Mouse (Mus musculus): Measurements from ENCODE around the gene Adcy10. TPM values are rescaled to one million over a fixed set of nuclear protein-coding genes. Genes with fewer than 3 reads are reported as not detected.

Gene Adcy10
- polyA plus RNA-seq, 1 experiment: not detected

GRCm38 (mm10) chr1:165489197-165489596 is 4.2 kb downstream of the Adcy10 start:
- TF ChIP-seq GATA1 (IDR thresholded peaks at IDR 0.05; ENCODE audit: low read length): no peak

DNA sequence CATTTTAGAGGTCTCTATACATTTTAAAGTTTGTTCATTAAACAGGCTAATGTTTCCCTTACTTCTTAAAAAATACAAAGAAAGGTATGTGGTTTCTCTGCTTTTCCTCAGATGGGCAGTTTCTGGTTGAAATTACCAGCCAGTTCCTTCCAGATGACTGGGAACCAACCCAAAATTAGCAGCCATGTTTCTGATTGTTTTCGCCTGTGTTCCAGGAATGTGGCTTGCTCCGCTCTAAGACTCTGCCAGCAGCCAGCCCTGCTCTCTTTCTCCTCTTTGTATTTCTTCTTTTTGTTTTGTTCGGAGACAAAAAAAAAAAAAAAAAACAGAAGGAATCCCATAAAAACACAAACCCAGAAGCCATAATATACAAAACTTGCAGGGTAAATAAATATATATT is 13.9 kb downstream of the Adcy10 start:
- no peak for TF ChIP-seq GATA1 (IDR thresholded peaks at IDR 0.05; ENCODE audit: low read length)

DNA sequence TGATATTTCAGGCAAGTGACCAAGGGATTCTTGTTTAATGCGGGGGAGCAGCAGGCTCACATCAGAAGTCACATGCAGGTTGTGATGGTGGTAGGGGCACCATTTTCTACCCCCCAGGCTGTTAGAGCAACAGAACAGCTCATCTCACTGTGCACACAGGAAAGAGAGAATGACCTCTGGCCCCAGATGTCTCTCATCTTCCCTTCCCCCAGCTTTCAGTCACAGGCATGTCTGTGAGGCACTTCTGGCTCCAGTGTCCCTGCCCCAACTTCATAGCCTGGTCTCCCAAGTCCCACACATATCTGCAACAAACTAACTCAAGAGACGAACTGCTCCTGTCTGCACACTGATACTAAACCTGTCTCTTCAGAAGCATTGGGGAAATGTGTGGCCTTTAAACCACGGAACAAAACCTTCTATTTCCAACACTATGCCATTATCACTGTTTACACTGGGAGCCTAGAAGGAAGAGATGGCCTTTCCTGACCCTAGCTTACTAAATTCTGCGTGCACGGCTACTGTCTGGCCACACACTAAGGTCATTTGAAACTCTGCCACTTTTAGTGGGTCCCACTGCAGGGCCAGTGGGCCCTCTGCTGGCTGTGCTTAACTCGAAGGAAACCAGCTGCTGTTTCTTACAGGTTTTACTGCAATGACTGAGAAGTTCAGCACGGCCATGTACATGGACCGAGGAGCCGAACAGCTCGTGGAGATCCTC is 18.5 kb downstream of the Adcy10 start:
- TF ChIP-seq GATA1 (IDR thresholded peaks at IDR 0.05; ENCODE audit: low read length): no peak

DNA sequence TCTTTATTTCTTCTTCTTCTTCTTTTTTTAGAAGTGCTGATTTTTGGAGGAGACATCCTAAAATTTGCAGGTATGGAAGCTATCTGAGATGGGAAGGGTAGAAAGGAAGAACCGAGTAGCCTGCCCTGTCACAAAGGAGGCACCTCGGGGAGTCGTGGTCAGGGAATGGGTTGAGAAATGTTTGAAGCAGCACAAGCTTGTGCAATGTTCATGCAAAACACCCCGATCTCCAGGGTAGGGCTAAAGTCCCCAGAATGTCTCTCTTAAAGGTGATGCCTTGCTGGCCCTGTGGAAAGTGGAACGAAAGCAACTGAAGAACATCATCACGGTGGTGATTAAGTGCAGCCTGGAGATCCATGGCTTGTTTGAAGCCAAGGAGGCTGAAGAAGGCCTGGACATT is 21.3 kb downstream of the Adcy10 start:
- TF ChIP-seq GATA1 (IDR thresholded peaks at IDR 0.05; ENCODE audit: low read length): no peak

- TF ChIP-seq GATA1 (IDR thresholded peaks at IDR 0.05; ENCODE audit: low read length): no peak
These were observed 25.2 kb downstream of the Adcy10 start for GRCm38 (mm10) chr1:165510161-165510560.

DNA sequence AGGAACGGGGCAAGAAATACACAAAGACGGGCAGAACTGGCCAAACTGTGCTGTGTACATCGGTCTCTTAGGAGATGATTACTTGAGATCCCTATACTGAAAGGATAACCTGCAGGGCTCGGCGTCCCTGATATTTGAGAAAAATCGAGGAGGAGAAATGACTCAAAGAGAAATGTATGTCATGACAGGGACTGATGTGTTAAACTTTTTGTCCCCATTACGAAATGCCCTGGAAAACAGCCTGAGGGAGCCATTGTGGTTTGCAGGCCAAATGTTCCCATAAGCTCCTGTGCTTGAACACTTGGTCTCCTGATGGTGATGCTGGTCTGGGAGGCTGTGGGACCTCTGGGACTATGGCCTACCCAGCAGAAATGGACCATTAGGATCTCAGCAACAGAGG is 35.7 kb downstream of the Adcy10 start:
- no peak for TF ChIP-seq GATA1 (IDR thresholded peaks at IDR 0.05; ENCODE audit: low read length)

- no peak for TF ChIP-seq GATA1 (IDR thresholded peaks at IDR 0.05; ENCODE audit: low read length)
These were observed 51.2 kb downstream of the Adcy10 start for GRCm38 (mm10) chr1:165536079-165536675.

DNA sequence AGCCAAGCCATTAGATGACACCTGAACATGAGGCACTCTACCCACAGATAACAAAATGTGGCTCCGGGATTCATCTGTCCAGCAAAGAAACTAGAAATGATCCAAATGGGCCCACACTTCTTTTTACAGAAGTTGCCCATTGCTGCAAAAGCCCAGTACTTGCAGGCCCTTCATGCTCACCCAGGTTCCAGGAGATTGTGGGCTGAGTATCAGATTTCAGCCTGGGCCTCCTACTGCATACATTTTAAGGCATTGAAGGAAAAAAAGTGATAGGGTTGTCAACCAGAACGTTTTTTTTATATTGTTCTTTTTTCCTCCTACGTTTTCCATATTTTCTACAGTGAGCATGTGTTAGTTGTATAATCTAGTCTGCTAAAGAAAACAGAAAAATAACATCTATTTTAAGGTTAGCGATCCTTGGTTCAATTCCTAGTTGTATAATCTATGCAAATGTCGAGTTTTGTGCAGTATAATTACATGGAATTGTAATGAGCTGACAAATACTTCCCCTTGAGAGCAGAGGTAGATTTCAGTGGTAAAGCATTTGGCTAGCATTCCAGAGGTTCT is 52.3 kb downstream of the Adcy10 start:
- TF ChIP-seq GATA1 (IDR thresholded peaks at IDR 0.05; ENCODE audit: low read length): no peak

DNA sequence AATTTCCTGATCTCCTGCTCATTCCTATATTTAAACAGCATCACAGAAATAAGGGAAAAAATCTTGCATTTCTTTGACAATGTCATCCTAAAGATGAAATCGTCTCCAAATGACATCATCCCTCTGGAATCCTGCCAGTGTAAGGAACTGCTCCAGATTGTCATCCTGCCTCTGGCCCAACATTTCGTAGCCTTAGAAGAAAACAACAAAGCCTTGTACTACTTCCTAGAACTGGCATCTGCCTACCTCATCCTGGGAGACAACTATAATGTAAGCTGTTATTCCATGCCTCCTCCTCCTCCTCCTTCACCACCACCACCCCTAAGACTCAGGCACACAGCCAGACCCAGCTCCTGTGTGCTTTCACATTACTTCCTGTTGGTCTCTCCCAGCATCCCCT is 71.7 kb downstream of the Adcy10 start:
- TF ChIP-seq GATA1 (IDR thresholded peaks at IDR 0.05; ENCODE audit: low read length): no peak

DNA sequence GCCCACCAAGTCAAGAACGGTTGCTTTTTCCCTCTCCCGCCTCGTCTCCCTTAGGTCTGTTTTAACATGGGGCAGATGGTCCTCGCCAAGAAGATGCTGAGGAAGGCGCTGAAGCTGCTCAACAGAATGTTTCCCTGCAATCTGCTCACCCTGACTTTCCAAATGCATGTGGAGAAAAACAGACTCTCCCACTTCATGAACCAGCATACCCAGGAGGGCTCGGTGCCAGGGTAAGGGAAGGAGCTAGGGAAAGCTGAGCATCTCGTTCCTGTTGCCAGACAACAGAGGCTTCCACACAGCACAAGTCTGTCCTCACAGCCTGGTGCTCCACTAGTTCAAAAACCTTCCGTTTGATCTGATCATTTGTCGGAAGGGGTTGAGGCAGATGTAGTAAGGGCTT is 74.1 kb downstream of the Adcy10 start:
- TF ChIP-seq GATA1 (IDR thresholded peaks at IDR 0.05; ENCODE audit: low read length): no peak

GRCm38 (mm10) chr1:165565283-165565682 is 80.3 kb downstream of the Adcy10 start:
- TF ChIP-seq GATA1 (IDR thresholded peaks at IDR 0.05; ENCODE audit: low read length): no peak

DNA sequence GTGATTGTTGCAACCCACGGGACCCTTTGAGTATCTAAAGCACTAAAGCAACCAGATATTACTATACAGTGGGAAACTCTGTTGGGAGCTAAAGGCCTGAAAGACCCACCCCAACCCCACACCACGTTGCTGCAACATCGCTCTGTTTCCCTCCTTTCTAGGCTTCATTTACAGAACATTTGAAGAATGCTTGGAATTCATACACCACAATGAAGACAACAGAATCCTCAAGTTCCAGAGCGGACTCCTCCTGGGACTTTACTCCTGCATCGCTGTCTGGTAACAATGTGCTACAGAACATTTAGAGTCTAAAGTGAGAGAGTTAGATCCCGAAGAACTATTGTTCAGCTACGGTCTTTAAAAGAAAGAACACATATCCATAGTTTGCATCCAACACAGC is 82.5 kb downstream of the Adcy10 start:
- TF ChIP-seq GATA1 (IDR thresholded peaks at IDR 0.05; ENCODE audit: low read length): no peak

DNA sequence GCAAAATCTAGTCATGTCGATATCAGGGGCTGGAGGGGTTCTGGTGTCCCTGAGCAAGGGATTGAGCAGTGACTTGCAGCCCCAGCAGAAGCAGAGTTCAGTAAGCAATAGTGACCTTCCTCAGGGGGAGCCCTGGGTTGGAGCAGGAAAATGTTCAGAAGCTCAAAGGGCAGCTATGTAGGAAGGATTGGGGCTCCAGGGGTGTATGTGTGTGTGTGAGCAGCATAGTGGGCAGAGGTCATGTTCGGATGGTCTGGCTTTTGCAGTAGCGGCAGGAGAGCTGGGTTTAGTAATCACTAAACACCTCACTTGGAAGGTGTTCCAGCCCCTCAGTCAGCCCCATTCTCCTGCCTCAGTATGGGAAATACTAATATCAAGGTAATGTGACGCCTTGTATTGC is 91.0 kb downstream of the Adcy10 start:
- no peak for TF ChIP-seq GATA1 (IDR thresholded peaks at IDR 0.05; ENCODE audit: low read length)

DNA sequence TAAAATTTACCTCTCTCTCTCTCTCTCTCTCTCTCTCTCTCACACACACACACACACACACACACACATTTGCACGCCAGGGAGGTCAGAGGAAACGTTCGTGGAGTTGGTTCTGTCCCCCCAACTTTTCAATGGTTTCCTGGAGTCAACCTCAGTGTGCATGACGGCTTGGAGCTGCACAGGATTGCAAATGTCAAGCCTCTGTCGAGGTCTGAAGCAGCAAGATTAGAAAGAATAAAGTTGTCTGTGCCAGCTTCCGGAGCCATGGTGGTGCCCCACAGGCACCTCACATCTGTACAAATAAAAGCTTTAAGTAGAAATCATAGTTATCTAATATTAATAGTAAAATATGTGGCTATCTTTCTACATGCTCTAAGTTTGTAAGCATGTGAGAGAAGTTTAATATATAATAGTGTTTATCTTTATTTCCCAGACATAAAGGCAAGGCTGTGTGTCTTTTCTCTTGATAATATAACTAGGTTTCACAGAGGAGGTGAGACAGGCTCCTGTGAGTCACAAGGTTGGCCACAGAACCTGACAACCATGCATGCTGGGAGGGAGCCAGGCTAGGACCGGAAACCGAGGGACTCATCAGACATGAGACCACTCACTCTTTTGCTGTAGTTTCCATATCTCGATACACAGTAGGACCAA is 91.6 kb downstream of the Adcy10 start:
- no peak for TF ChIP-seq GATA1 (IDR thresholded peaks at IDR 0.05; ENCODE audit: low read length)

DNA sequence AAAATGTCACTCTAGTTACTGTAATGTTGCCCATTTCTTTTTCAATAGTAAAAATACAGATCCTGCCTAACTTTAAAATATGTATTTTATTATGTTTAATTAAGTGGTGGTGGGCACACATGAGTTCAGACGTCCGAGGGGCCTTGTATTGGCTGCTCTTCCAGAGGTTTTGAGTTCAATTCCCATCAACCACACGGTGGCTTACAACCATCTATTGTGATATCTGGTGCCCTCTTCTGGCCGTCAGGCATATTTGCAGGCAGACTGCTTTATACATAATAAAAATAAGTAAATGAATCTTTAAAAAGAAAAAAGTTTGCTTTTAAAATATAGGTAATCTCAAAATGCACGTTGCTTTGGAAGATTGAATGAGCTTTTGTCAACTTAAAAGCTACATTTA is 94.3 kb downstream of the Adcy10 start:
- TF ChIP-seq GATA1 (IDR thresholded peaks at IDR 0.05; ENCODE audit: low read length): no peak

DNA sequence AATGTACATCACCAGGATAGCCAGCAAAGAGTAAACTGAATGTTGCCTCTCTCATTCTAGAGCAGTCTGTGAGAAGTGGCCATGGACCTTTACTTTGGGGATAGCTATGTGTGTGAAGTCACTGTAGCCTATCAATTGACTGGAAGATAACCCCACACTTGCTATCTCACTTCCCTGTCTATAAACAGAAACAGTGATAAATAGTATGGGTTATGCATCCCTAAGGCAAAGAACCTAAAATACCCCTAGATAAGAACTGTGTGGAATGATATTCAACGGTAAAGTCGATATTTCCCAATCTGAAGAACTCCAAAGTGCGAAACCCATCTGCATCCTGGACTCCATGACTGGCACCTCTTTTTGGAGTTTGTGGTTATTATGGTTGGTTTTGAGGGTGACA is 96.3 kb downstream of the Adcy10 start:
- no peak for TF ChIP-seq GATA1 (IDR thresholded peaks at IDR 0.05; ENCODE audit: low read length)

All from G1E-ER4 (cell line).